20 mouse cellular contexts compared by ENCODE assay signal in the genomic region with DNA sequence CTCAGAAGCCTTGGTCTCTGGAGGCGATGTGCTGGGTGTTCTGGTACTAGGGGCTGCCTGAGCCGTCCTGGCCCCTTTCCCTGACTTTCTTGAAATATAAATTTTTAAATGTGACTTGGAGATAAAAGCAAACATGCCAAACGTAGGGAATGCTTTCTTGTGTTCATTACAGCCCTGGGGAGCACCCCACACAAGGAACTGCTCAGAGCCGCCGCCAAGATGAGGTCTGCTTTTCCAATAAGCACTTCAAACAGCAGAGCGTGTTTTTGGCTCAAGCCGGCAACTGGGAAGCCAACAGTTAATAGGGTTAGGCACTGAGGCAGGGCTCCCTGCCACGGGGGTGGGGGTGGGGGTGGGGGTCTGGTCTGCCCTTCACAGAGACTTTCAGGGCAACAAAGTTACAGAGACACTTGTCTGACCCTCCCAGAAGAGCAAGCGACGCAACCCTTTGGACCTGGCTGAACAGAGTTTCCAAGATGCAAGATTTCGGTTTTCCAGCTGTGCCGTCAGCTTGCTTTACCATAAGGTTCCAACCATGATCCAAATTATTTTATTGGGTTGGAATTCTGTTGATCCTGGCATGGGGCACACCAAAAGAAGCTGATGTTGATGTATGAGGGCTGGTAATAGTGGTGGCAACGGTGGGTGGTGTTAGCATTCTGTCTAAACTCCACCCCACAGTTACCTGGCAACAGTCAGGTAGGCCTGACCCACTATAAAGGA. TPM values are rescaled to one million over a fixed set of nuclear protein-coding genes. Genes with fewer than 3 reads are reported as not detected.
A peak's percentile ranks its signal among the peaks of the same experiment; 100 is the strongest.
DNase-seq lines count a peak whose midpoint lies in the region; ATAC-seq lines count a peak whose summit lies in the region.
"Had no signal": no experiment of that assay in that cellular context is flagged by ENCODE, and none has a peak within 500 bp of the region (broad histone marks: within the 10 kb centered on the region; RNA-seq: fewer than 3 reads in every experiment).

No protein-coding gene starts in this region.

- H3K27me3 ChIP-seq in intestine, embryonic 16.5 days (replicated peaks; ENCODE audit: control insufficient read depth, insufficient read depth, low read length): no peaks in the 10 kb centered on the region
- no peaks in the 10 kb centered on the region; the same call in 1 of the 2 replicates for H3K27me3 ChIP-seq in intestine, embryonic 15.5 days (replicated peaks)
- H3K27me3 ChIP-seq in limb, embryonic 10.5 days (ENCODE audit: low read depth, poor library complexity, severe bottlenecking): peaks cover 59% of the 10 kb centered on the region

- no peak overlapping the region for H3K4me3 ChIP-seq in intestine, embryonic 16.5 days (ENCODE audit: low read length)
- no peak overlapping the region for H3K4me3 ChIP-seq in intestine, embryonic 15.5 days (replicated peaks)
- no peak overlapping the region for H3K4me3 ChIP-seq in limb, embryonic 10.5 days
- H3K4me3 ChIP-seq: midbrain, embryonic 12.5 days; neural tube, embryonic 15.5 days had no signal

- 48% methylated on average over 13 of the region's 13 CpGs for WGBS in intestine, embryonic 16.5 days
- 38% methylated on average over 13 of the region's 13 CpGs for WGBS in intestine, embryonic 15.5 days
- WGBS in limb, embryonic 10.5 days: 25% methylated on average over 13 of the region's 13 CpGs

- peaks cover 10% of the 10 kb centered on the region for H3K4me1 ChIP-seq in intestine, embryonic 16.5 days (ENCODE audit: control insufficient read depth, insufficient read depth, low read length)
- peaks cover 21% of the 10 kb centered on the region for H3K4me1 ChIP-seq in intestine, embryonic 15.5 days (replicated peaks)
- peaks cover 62% of the 10 kb centered on the region for H3K4me1 ChIP-seq in limb, embryonic 10.5 days

- no peak overlapping the region for H3K4me2 ChIP-seq in intestine, embryonic 16.5 days (ENCODE audit: low read depth, low read length)
- no peak overlapping the region for H3K4me2 ChIP-seq in intestine, embryonic 15.5 days (replicated peaks)
- H3K4me2 ChIP-seq: midbrain, embryonic 12.5 days; neural tube, embryonic 15.5 days had no signal

- H3K36me3 ChIP-seq in intestine, embryonic 16.5 days (ENCODE audit: control insufficient read depth, insufficient read depth, low read length): no peaks in the 10 kb centered on the region
- H3K36me3 ChIP-seq in intestine, embryonic 15.5 days: no peaks in the 10 kb centered on the region
- H3K36me3 ChIP-seq in limb, embryonic 10.5 days: no peaks in the 10 kb centered on the region
- H3K36me3 ChIP-seq: midbrain, embryonic 12.5 days; neural tube, embryonic 15.5 days had no signal

- no peak overlapping the region for H3K27ac ChIP-seq in intestine, embryonic 16.5 days (ENCODE audit: low read length)
- H3K27ac ChIP-seq in intestine, embryonic 15.5 days: no peak overlapping the region; the same call in 1 of the 2 replicates
- peak overlapping the region; percentile 66 for H3K27ac ChIP-seq in limb, embryonic 10.5 days
- H3K27ac ChIP-seq: hindbrain, postnatal 0 days; midbrain, embryonic 12.5 days; neural tube, embryonic 15.5 days had no signal

- 0 out of 2 replicates have a peak overlapping the region, but pooled peaks have one; percentile 6 for H3K9ac ChIP-seq in intestine, embryonic 16.5 days (ENCODE audit: low read depth, low read length)
- no peak overlapping the region for H3K9ac ChIP-seq in intestine, embryonic 15.5 days
- H3K9ac ChIP-seq: midbrain, embryonic 12.5 days; neural tube, embryonic 15.5 days had no signal

- H3K9me3 ChIP-seq in intestine, embryonic 16.5 days (ENCODE audit: control insufficient read depth, low read length): no peaks in the 10 kb centered on the region
- no peaks in the 10 kb centered on the region for H3K9me3 ChIP-seq in intestine, embryonic 15.5 days
- no peaks in the 10 kb centered on the region for H3K9me3 ChIP-seq in limb, embryonic 10.5 days (replicated peaks)
- H3K9me3 ChIP-seq: midbrain, embryonic 12.5 days; neural tube, embryonic 15.5 days had no signal

- DNase-seq in cerebellum, postnatal 10 days: peak; percentile 32 to 53
- DNase-seq in cerebellum, adult 11-12 months: no peak
- DNase-seq in R1 (ENCODE audit: low read depth, low spot score): peak; percentile 54
- no peak for DNase-seq in limb, embryonic 10.5 days (ENCODE audit: low spot score)
- no peak for DNase-seq in thymus, postnatal 25 days
- DNase-seq: cerebellum, adult 8-10 months; gastrocnemius, postnatal 25 days; heart, postnatal 36 days; kidney, adult 8-10 months; lung, postnatal 36 days; right cerebral cortex, postnatal 4 days; thymus, postnatal 36 days had no signal

- ATAC-seq in intestine, embryonic 16.5 days: no peak
- no peak for ATAC-seq in intestine, embryonic 15.5 days
- no peak for ATAC-seq in erythroid progenitor cell, adult 5-6 weeks (replicated peaks; ENCODE audit: low FRiP score, poor library complexity, severe bottlenecking)
- ATAC-seq: hindbrain, postnatal 0 days had no signal

RNA-seq across cellular contexts. Expression of gene Cpn2, which starts 35.3 kb away (rescaled TPM):
- 0.24 and 0.28 TPM in 2 replicates for polyA plus RNA-seq in intestine, embryonic 16.5 days (2015; fragmentation: Nextera tagmentation; extraction: Ambion mirVana)
- polyA plus RNA-seq in intestine, embryonic 15.5 days (2015; fragmentation: Nextera tagmentation; extraction: Ambion mirVana): 0.19 and 0.20 TPM in 2 replicates
- polyA plus RNA-seq in limb, embryonic 10.5 days (2016; fragmentation: Nextera tagmentation; extraction: Ambion mirVana): not detected in 2 replicates
- not detected in 2 replicates for total RNA-seq in erythroid progenitor cell, adult 5-6 weeks (2015; ENCODE audit: low replicate concordance)
- total RNA-seq in erythroid progenitor cell, adult 5-6 weeks (2017; ENCODE audit: low replicate concordance): not detected in 2 replicates
- total RNA-seq: gastrocnemius, postnatal 25 days; layer of hippocampus, postnatal 25 days; left cerebral cortex, postnatal 36 days had no signal
- polyA plus RNA-seq: hindbrain, postnatal 0 days; midbrain, embryonic 12.5 days; neural tube, embryonic 15.5 days had no signal

RNA-seq across cellular contexts. Expression of gene Lrrc15, which starts 51.0 kb away (rescaled TPM):
- 0.32 and 0.37 TPM in 2 replicates for polyA plus RNA-seq in intestine, embryonic 16.5 days (2015; fragmentation: Nextera tagmentation; extraction: Ambion mirVana)
- polyA plus RNA-seq in intestine, embryonic 15.5 days (2015; fragmentation: Nextera tagmentation; extraction: Ambion mirVana): 0.43 and 0.44 TPM in 2 replicates
- polyA plus RNA-seq in limb, embryonic 10.5 days (2016; fragmentation: Nextera tagmentation; extraction: Ambion mirVana): 0.23 and 0.68 TPM in 2 replicates
- not detected in 2 replicates for total RNA-seq in erythroid progenitor cell, adult 5-6 weeks (2015; ENCODE audit: low replicate concordance)
- total RNA-seq in erythroid progenitor cell, adult 5-6 weeks (2017; ENCODE audit: low replicate concordance): under 0.01 TPM in 1 of 2 replicates, not detected in the other
- total RNA-seq: left cerebral cortex, postnatal 36 days had no signal

Comparison
In these comparisons a context has a peak if more than half of its experiments do, and no peak if none do; other contexts are left out.
1. DNase-seq: peak in cerebellum, postnatal 10 days (2 of 2) and R1 (single experiment); none in cerebellum, adult 11-12 months (single experiment), limb, embryonic 10.5 days (single experiment) and thymus, postnatal 25 days (single experiment).